Mouse (Mus musculus) limb, embryonic 11.5 days (tissue): ENCODE data around the gene Olfr129. TPM values are rescaled to one million over a fixed set of nuclear protein-coding genes. Genes with fewer than 3 reads are reported as not detected.

Experiments used
- ATAC-seq: fragments of 200-750 bp; cut with Nextera tagmentation; 2 replicates; pipeline ENCODE4 v1.8.0; 2017; ENCODE audit warnings: low read depth; ENCODE audit not compliant: insufficient number of reproducible peaks, low FRiP score, low TSS enrichment
- DNase-seq: peaks from one replicate; pipeline ENCODE4 v3.0.0-alpha.2; 2015; ENCODE audit warnings: low spot score
- H3K27ac ChIP-seq: fragments of 300-500 bp; sonication (generic); replicated peaks from 2 replicates; pipeline ENCODE4 v1.5.1; 2014; ENCODE audit warnings: low read depth, mild to moderate bottlenecking, low read length
- H3K27me3 ChIP-seq: fragments of 300-500 bp; sonication (generic); 2 replicates; pipeline ENCODE4 v1.6.1; 2014; ENCODE audit warnings: mild to moderate bottlenecking, low read length, mixed read lengths; ENCODE audit not compliant: control insufficient read depth, insufficient read depth
- H3K36me3 ChIP-seq: fragments of 300-500 bp; sonication (generic); 2 replicates; pipeline ENCODE4 v1.6.1; 2014; ENCODE audit warnings: mild to moderate bottlenecking, low read length, moderate library complexity, mixed read lengths; ENCODE audit not compliant: control insufficient read depth, insufficient read depth
- H3K4me1 ChIP-seq: fragments of 300-500 bp; sonication (generic); 2 replicates; pipeline ENCODE4 v1.6.1; 2014; ENCODE audit warnings: low read length, mixed read lengths; ENCODE audit not compliant: control insufficient read depth, insufficient read depth
- H3K4me2 ChIP-seq: fragments of 300-500 bp; sonication (generic); 2 replicates; pipeline ENCODE4 v1.6.1; 2014; ENCODE audit warnings: low read depth, mild to moderate bottlenecking, moderate library complexity; ENCODE audit not compliant: severe bottlenecking
- H3K4me3 ChIP-seq: fragments of 300-500 bp; sonication (generic); 2 replicates; pipeline ENCODE4 v1.5.1; 2014; ENCODE audit warnings: low read depth, low read length
- H3K9ac ChIP-seq: fragments of 300-500 bp; sonication (generic); 2 replicates; pipeline ENCODE4 v1.6.1; 2014; ENCODE audit warnings: mild to moderate bottlenecking, low read length
- H3K9me3 ChIP-seq: fragments of 300-500 bp; sonication (generic); 2 replicates; pipeline ENCODE4 v1.6.1; 2016; ENCODE audit warnings: low read length; ENCODE audit not compliant: control insufficient read depth
- WGBS: fragments of 180-500 bp; shearing (Covaris S2); extraction: QIAGEN DNeasy Blood & Tissue Kit; methylation state at CpG from one replicate; pipeline ENCODE4 v1.1.7; 2014; 5-methylcytosine and 5-hydroxymethylcytosine counted together
- polyA plus RNA-seq: library from polyadenylated mRNA; unstranded; fragments of >200 nt; fragmentation: Nextera tagmentation; extraction: Ambion mirVana; gene quantifications from 2 replicates; pipeline ENCODE4 v1.2.1, GENCODE M21; 2014

Olfr129 gene
- not detected in 2 replicates for polyA plus RNA-seq

DNA sequence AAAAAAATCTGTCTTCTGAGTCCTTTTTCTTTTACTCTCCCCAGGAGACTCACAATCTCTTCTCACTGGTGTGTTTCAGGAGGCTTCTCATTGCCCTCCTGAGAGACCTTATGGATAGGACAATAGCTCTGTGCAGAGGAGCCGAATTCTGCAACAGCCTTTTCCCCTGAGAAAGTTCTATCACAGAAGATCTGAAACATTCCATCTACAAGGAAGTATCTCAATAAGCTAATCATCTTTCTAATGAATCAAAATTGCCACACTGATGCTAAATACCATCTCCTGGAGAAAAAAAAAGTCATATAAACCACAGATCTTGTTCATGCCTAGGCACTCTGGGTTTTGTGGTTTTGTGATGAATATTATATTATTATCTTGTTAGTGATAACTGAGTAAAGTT is at the start of gene Olfr129:
Gene Olfr129 (minus strand): TSS at position 101 of the 400 bp plus-strand sequence.
- no peaks in the 10 kb centered on the region for H3K9me3 ChIP-seq
- no peak within 1 kb of the TSS for H3K4me2 ChIP-seq
- H3K4me3 ChIP-seq = no peak within 1 kb of the TSS
- 77% methylated on average over 1 of the region's 1 CpGs for WGBS
- no peak for DNase-seq
- no peaks in the 10 kb centered on the region for H3K4me1 ChIP-seq
- H3K9ac ChIP-seq = no peak within 1 kb of the TSS
- H3K27me3 ChIP-seq = no peaks in the 10 kb centered on the region
- H3K27ac ChIP-seq = no peak within 1 kb of the TSS
- no peaks in the 10 kb centered on the region for H3K36me3 ChIP-seq
- no peak for ATAC-seq

DNA sequence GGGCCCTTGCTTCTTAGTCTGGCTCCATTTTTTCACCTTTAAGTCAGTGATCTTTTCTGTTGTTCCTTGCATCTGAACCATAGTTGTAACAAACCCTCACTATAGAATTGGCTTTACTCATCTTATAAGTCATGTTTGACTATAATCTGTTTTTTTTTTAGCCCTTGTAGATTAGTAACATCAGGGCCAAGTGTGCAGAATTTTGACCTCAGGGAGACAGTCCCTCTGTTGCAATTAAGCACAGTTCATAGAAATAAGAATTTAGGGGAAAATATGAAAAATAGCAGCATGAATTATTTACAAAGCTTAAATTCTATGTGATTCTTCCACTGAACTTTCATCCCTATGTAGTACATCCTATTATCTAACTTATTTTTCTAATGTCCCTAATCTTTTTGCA is 28.7 kb upstream of the Olfr129 start, which contains the start of gene Olfr131:
Gene Olfr131 (minus strand): TSS at position 101 of the 400 bp plus-strand sequence.
- Histone ChIP-seq H3K4me1 (no peaks in the 10 kb centered on the region), H3K27me3 (no peaks in the 10 kb centered on the region), H3K4me3 (no peak within 1 kb of the TSS), H3K9me3 (no peaks in the 10 kb centered on the region), H3K27ac (no peak within 1 kb of the TSS), H3K36me3 (no peaks in the 10 kb centered on the region), H3K4me2 (no peak within 1 kb of the TSS), H3K9ac (no peak within 1 kb of the TSS)
- DNase-seq (no peak), ATAC-seq (no peak)

DNA sequence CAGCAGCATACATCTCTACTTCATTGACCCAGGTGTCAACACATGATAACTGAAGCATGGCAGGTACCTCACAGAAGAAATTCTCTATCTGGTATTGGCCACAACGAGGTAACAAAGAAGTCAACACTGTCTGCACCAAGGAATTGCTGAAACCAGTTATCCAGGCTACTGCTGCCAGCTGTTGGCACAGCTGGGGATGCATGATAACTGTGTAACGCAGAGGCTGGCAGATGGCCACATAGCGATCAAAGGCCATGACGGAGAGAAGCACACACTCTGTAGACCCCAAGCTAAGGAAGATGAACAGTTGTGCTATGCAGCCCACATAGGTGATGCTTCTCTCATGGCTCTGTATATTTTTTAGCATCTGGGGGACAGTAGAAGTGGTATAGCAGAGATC is 22.5 kb upstream of the Olfr129 start:
- Histone ChIP-seq H3K4me2 (no peak overlapping the region), H3K9ac (no peak overlapping the region), H3K27me3 (no peaks in the 10 kb centered on the region), H3K9me3 (no peaks in the 10 kb centered on the region), H3K36me3 (no peaks in the 10 kb centered on the region), H3K4me1 (no peaks in the 10 kb centered on the region), H3K27ac (no peak overlapping the region), H3K4me3 (no peak overlapping the region)
- no peak for ATAC-seq
- DNase-seq = no peak
- 88% methylated on average over 4 of the region's 4 CpGs for WGBS

DNA sequence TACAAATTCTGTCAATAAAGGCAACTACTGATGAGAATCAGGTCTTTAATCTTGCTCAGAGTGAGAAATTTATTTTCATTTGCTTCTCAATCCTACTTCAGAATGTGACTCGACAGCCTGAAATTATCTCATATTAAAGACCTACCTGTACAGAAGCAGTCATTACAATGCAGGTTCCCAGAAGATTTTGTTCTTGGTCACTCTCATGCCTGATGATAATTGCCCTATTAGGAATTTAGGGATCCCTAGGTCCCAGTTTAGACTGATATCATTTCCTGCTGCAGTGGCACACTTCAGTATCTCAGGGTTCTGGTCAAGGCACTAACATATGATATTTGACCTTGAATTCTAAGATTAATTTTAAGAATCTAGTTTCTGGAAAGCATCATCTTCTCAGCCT is 3.7 kb upstream of the Olfr129 start, which contains the start of gene Olfr130:
Gene Olfr130 (plus strand): TSS at position 301 of the 400 bp plus-strand sequence.
- no peak within 1 kb of the TSS for H3K9ac ChIP-seq
- 93% methylated on average over 1 of the region's 1 CpGs for WGBS
- H3K27ac ChIP-seq = no peak within 1 kb of the TSS
- H3K4me1 ChIP-seq = no peaks in the 10 kb centered on the region
- H3K27me3 ChIP-seq = no peaks in the 10 kb centered on the region
- DNase-seq (no peak), ATAC-seq (no peak)
- H3K4me2 ChIP-seq = no peak within 1 kb of the TSS
- H3K4me3 ChIP-seq = no peak within 1 kb of the TSS
- no peaks in the 10 kb centered on the region for H3K9me3 ChIP-seq
- H3K36me3 ChIP-seq = no peaks in the 10 kb centered on the region

DNA sequence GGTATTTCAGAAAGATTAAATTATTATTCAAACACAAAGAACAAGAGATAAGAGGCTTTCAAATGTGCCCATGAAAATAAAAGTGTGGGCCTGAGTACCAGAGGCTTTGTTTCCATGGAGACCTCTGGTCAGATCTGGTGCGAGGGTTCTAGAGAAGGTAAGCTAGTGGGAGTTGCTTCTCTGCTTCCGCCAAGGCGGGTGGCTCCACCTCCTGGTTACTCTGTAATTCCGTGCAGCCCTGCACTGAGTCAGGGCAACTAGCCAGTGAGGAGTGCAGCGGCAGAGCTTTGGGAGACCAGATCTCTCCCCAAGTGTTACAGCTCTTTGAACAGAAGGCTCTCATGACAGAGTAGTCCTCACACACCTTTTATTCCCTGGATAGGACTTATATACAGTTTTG is 33.6 kb downstream of the Olfr129 start:
- WGBS = 23% methylated on average over 5 of the region's 5 CpGs
- Histone ChIP-seq H3K9me3 (no peaks in the 10 kb centered on the region), H3K4me3 (no peak overlapping the region), H3K4me1 (no peaks in the 10 kb centered on the region), H3K36me3 (no peaks in the 10 kb centered on the region), H3K27ac (no peak overlapping the region), H3K27me3 (no peaks in the 10 kb centered on the region), H3K9ac (no peak overlapping the region), H3K4me2 (no peak overlapping the region)
- DNase-seq = no peak
- no peak for ATAC-seq

DNA sequence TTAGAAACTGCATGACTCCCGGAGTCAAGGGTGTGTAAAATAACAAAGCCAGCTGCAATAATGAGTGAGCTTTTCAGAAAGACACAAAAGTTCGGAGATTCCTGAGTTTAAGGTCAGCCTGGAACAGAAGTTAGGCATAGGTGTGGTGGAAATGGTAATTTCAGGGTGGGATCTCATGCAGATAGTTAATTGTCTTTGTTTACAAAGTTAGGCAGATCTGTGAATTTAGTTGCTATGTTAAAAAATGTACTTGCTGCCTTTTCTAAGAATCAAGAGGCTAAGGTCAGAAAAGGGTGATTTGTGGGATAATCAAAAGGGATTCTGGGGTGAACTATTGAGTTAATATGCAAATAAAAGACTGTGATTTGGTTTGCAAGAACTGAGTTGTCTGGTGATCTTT is 43.5 kb downstream of the Olfr129 start:
- Histone ChIP-seq H3K4me2 (no peak overlapping the region), H3K27ac (no peak overlapping the region), H3K36me3 (no peaks in the 10 kb centered on the region), H3K4me1 (no peaks in the 10 kb centered on the region), H3K9me3 (no peaks in the 10 kb centered on the region), H3K4me3 (no peak overlapping the region), H3K9ac (no peak overlapping the region), H3K27me3 (no peaks in the 10 kb centered on the region)
- 80% methylated on average over 2 of the region's 2 CpGs for WGBS
- ATAC-seq (no peak), DNase-seq (no peak)

DNA sequence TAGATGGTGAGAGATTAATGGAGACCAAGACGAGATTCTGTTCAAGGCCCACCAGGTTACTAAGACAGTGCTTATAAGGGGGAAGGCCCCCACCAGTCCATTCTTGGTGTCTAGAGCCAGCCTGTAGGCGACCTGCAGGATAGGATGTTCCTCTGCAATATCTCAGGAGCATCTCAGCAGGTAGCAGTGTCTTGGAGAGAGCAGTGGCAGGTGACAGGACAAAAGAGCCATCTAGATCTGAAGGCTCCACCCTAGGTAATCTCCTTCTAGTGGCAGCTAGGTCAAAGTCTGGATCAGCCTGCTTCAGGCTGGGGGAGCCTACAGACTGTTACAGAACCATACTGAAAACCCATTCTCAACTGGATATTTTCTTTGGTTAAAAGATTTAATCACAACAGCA is 54.9 kb downstream of the Olfr129 start:
- DNase-seq (no peak), ATAC-seq (no peak)
- WGBS = 66% methylated on average over 2 of the region's 2 CpGs
- H3K4me1 ChIP-seq = no peaks in the 10 kb centered on the region
- H3K27me3 ChIP-seq = no peaks in the 10 kb centered on the region
- H3K9me3 ChIP-seq = no peaks in the 10 kb centered on the region
- no peak overlapping the region for H3K4me2 ChIP-seq
- no peaks in the 10 kb centered on the region for H3K36me3 ChIP-seq
- no peak overlapping the region for H3K4me3 ChIP-seq
- H3K27ac ChIP-seq = no peak overlapping the region
- no peak overlapping the region for H3K9ac ChIP-seq

Other genes starting within 250 kb of the Olfr129 start
- gene Olfr125, start 227.1 kb downstream of the Olfr129 start, polyA plus RNA-seq = not detected in 2 replicates
- gene Olfr126, start 212.6 kb downstream of the Olfr129 start, polyA plus RNA-seq = not detected in 2 replicates
- gene Olfr127, start 159.6 kb downstream of the Olfr129 start, polyA plus RNA-seq = not detected in 2 replicates
- gene Olfr128, start 139.5 kb downstream of the Olfr129 start, polyA plus RNA-seq = not detected in 2 replicates
- gene Olfr761, start 107.0 kb downstream of the Olfr129 start, polyA plus RNA-seq = not detected in 2 replicates
- gene Olfr130, start 3.8 kb upstream of the Olfr129 start, polyA plus RNA-seq = not detected in 2 replicates
- gene Olfr131, start 28.6 kb upstream of the Olfr129 start, polyA plus RNA-seq = not detected in 2 replicates
- gene Olfr132, start 74.4 kb upstream of the Olfr129 start, polyA plus RNA-seq = not detected in 2 replicates
- not detected in 2 replicates for gene Olfr133, start 85.2 kb upstream of the Olfr129 start, polyA plus RNA-seq
- not detected in 2 replicates for gene Olfr134, start 111.3 kb upstream of the Olfr129 start, polyA plus RNA-seq
- gene Olfr135, start 144.3 kb upstream of the Olfr129 start, polyA plus RNA-seq = not detected in 2 replicates
- not detected in 2 replicates for gene Olfr138, start 201.0 kb upstream of the Olfr129 start, polyA plus RNA-seq
- gene Olfr137, start 247.5 kb upstream of the Olfr129 start, polyA plus RNA-seq = not detected in 2 replicates